Mouse (Mus musculus) stomach, embryonic 16.5 days (tissue): ENCODE measurements around the gene Thy1. TPM values are rescaled to one million over a fixed set of nuclear protein-coding genes. Genes with fewer than 3 reads are reported as not detected.
A peak's percentile ranks its signal among the peaks of the same experiment; 100 is the strongest.

ENCODE experiments used
- ATAC-seq: fragments of 200-750 bp; cut with Nextera tagmentation; 2 replicates; pipeline ENCODE4 v1.8.0; 2017; ENCODE audit warnings: moderate number of reproducible peaks, moderate TSS enrichment; ENCODE audit not compliant: insufficient read depth, low FRiP score
- H3K27ac ChIP-seq: fragments of 300-500 bp; sonication (generic); 2 replicates; pipeline ENCODE4 v1.5.1; 2014; ENCODE audit warnings: low read length
- H3K27me3 ChIP-seq: fragments of 300-500 bp; sonication (generic); 2 replicates; pipeline ENCODE4 v1.6.1; 2014; ENCODE audit warnings: low read length, control low read depth, mixed read lengths; ENCODE audit not compliant: control insufficient read depth, insufficient read depth
- H3K36me3 ChIP-seq: fragments of 300-500 bp; sonication (generic); 2 replicates; pipeline ENCODE4 v1.6.1; 2014; ENCODE audit warnings: low read length; ENCODE audit not compliant: control insufficient read depth, insufficient read depth
- H3K4me1 ChIP-seq: fragments of 300-500 bp; sonication (generic); 2 replicates; pipeline ENCODE4 v1.6.1; 2014; ENCODE audit warnings: low read length, control low read depth, mixed read lengths; ENCODE audit not compliant: control insufficient read depth, insufficient read depth
- H3K4me2 ChIP-seq: fragments of 300-500 bp; sonication (generic); 2 replicates; pipeline ENCODE4 v1.6.1; 2014; ENCODE audit warnings: low read depth, low read length, mixed read lengths
- H3K4me3 ChIP-seq: fragments of 300-500 bp; sonication (generic); replicated peaks from 2 replicates; pipeline ENCODE4 v1.5.1; 2014; ENCODE audit warnings: mild to moderate bottlenecking, low read length
- H3K9ac ChIP-seq: fragments of 300-500 bp; sonication (generic); 2 replicates; pipeline ENCODE4 v1.6.1; 2014; ENCODE audit warnings: low read length
- H3K9me3 ChIP-seq: fragments of 300-500 bp; sonication (generic); replicated peaks from 2 replicates; pipeline ENCODE4 v1.6.1; 2016; ENCODE audit warnings: low read length, control low read depth; ENCODE audit not compliant: control insufficient read depth
- WGBS: fragments of 180-500 bp; shearing (Covaris S2); extraction: QIAGEN DNeasy Blood & Tissue Kit; methylation state at CpG from one replicate; pipeline ENCODE4 v1.1.7; 2014; 5-methylcytosine and 5-hydroxymethylcytosine counted together
- polyA plus RNA-seq: library from polyadenylated mRNA; unstranded; fragments of >200 nt; fragmentation: Nextera tagmentation; extraction: Ambion mirVana; gene quantifications from 2 replicates; pipeline ENCODE4 v1.2.1, GENCODE M21; 2015

Gene Thy1
- polyA plus RNA-seq = 1.7 and 2.0 TPM in 2 replicates

- peak within 1 kb of the TSS; percentile 33 for H3K4me3 ChIP-seq
- no peaks in the 10 kb centered on the region for H3K36me3 ChIP-seq
- peak; percentile 30; the same call in 1 of the 2 replicates for ATAC-seq
- H3K4me2 ChIP-seq = peak within 1 kb of the TSS; percentile 55
- peaks cover 29% of the 10 kb centered on the region for H3K27me3 ChIP-seq
- under 1% methylated on average over 30 of the region's 30 CpGs for WGBS
- H3K9ac ChIP-seq = 0 out of 2 replicates have a peak within 1 kb of the TSS, but pooled peaks have one; percentile 4
- no peaks in the 10 kb centered on the region for H3K9me3 ChIP-seq
- peaks cover 8% of the 10 kb centered on the region; the same call in 1 of the 2 replicates for H3K4me1 ChIP-seq
- no peak within 1 kb of the TSS for H3K27ac ChIP-seq
Measured at GRCm38 (mm10) chr9:44042836-44043707, at the start of gene Thy1. Gene Thy1, plus strand, starts transcription at chr9:44043384.

DNA sequence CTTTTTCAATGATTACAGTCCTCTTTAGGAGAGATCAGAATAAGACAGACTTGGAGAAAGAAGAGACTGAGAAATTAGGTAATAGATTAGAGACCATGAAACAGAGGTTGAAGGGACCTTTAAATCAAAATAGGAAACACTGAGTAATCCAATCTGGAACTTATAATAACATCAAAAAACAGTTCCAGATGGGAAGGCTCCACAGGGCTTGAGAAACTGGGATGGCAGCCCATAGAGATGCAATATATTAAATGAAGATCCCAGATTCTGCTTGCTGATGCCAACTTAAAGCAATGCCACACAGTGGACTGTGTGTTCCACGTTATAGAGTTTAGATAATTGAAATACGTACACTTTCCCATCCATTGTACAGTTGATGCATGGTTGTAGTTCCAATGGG, 45.5 kb upstream of the Thy1 start:
- ATAC-seq = no peak
- H3K4me1 ChIP-seq = peaks cover 14% of the 10 kb centered on the region
- H3K27me3 ChIP-seq = no peaks in the 10 kb centered on the region
- WGBS = 55% methylated on average over 2 of the region's 2 CpGs
- H3K9ac ChIP-seq = no peak overlapping the region
- H3K4me2 ChIP-seq = no peak overlapping the region
- no peaks in the 10 kb centered on the region for H3K36me3 ChIP-seq
- H3K27ac ChIP-seq = no peak overlapping the region
- no peaks in the 10 kb centered on the region for H3K9me3 ChIP-seq
- H3K4me3 ChIP-seq = no peak overlapping the region

DNA sequence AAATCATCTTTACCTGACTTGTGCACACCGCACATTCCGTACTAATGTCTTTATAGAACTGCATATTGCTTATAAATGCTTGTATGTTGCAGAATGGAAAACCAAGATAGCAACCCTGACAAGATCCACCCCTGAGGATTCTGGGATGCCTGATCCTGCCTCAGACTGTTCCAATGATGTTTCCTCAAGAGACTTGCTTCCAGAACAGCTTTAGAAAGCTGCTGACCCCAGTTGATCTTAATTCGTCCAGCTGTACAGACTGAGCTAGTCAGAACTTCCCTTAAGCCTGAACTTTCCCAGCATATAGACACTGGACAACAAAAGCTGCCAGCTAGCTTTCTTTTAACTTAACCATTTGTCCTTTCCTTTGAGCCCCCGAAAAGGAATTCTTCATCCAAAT, 44.3 kb upstream of the Thy1 start:
- Histone ChIP-seq H3K4me1 (peaks cover 4% of the 10 kb centered on the region), H3K4me3 (no peak overlapping the region), H3K27ac (no peak overlapping the region), H3K27me3 (no peaks in the 10 kb centered on the region), H3K36me3 (no peaks in the 10 kb centered on the region), H3K9me3 (no peaks in the 10 kb centered on the region), H3K4me2 (no peak overlapping the region), H3K9ac (no peak overlapping the region)
- ATAC-seq = no peak
- WGBS = 76% methylated on average over 4 of the region's 4 CpGs

DNA sequence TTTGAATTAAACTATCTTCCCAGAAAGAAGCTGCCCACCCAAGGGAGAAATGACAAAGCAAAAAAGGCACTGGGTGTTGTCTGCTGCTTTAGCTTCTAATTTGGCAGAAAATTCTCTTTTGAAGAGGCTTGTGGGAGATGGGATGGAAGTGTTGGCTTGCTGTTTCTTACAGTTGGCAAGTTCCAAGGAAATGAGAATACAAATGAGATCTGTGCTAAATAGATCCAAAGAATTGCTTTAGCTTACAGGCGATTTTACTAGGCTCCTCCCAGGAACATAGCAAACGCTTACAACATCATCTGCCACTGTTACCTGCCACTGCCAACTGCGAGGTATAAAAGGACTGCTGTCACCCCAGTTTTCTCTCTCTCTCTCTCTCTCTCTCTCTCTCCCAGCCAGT, 38.8 kb upstream of the Thy1 start:
- no peaks in the 10 kb centered on the region for H3K27me3 ChIP-seq
- H3K4me3 ChIP-seq = no peak overlapping the region
- no peak overlapping the region for H3K9ac ChIP-seq
- H3K36me3 ChIP-seq = no peaks in the 10 kb centered on the region
- H3K9me3 ChIP-seq = no peaks in the 10 kb centered on the region
- no peak for ATAC-seq
- 60% methylated on average over 3 of the region's 3 CpGs for WGBS
- no peak overlapping the region for H3K27ac ChIP-seq
- H3K4me1 ChIP-seq = no peaks in the 10 kb centered on the region
- no peak overlapping the region for H3K4me2 ChIP-seq

- Histone ChIP-seq H3K9ac (no peak overlapping the region), H3K9me3 (no peaks in the 10 kb centered on the region), H3K4me3 (no peak overlapping the region), H3K4me2 (no peak overlapping the region), H3K36me3 (no peaks in the 10 kb centered on the region), H3K4me1 (no peaks in the 10 kb centered on the region), H3K27ac (no peak overlapping the region), H3K27me3 (no peaks in the 10 kb centered on the region)
- ATAC-seq = no peak
- WGBS = 78% methylated on average over 3 of the region's 3 CpGs
Measured at GRCm38 (mm10) chr9:44005305-44005704, 37.9 kb upstream of the Thy1 start.

DNA sequence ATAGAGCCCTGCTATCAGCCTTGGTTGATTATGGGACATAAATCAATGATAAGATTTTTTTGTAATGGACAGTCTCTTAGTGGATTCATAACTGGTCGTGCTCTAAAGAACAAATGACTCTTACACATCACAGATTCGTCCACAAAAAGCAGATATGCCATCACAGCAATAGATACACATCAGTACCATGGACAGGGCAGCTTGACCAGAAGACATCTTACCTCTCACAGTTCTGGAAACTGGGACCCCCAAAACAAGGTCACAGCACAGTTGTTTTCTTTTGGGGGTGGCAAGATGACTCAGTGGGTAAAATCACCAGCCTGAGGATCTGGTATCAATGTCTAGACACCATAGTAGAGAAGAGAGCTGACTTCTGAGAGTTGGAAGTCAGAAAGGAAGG, 35.9 kb upstream of the Thy1 start:
- H3K27me3 ChIP-seq = no peaks in the 10 kb centered on the region
- H3K4me3 ChIP-seq = no peak overlapping the region
- H3K4me1 ChIP-seq = peaks cover 6% of the 10 kb centered on the region; the same call in 1 of the 2 replicates
- no peak overlapping the region for H3K4me2 ChIP-seq
- H3K9ac ChIP-seq = no peak overlapping the region
- no peak for ATAC-seq
- H3K36me3 ChIP-seq = no peaks in the 10 kb centered on the region
- no peak overlapping the region for H3K27ac ChIP-seq
- no peaks in the 10 kb centered on the region for H3K9me3 ChIP-seq
- WGBS = 55% methylated on average over 2 of the region's 2 CpGs

DNA sequence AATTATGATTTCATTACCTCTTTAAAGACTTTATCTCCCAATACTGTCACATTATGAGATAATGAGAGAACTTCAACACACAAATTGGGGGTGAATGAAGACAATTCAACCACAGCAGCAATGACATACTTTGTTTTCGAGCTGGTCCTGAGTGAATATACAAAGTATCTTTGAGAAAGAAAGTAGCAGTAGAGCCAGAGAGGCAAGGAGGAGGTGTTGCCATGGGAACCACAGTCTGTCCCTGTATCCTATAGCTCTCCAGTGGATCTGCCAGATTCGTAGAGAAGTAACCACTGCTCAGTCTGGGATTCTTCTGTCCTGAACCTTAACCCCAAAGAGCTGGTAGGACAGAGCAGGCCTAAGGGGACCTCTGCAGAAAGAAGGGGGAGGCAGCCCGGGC, 35.2 kb upstream of the Thy1 start:
- no peak overlapping the region for H3K4me2 ChIP-seq
- H3K4me1 ChIP-seq = peaks cover 6% of the 10 kb centered on the region; the same call in 1 of the 2 replicates
- WGBS = 65% methylated on average over 3 of the region's 3 CpGs
- no peaks in the 10 kb centered on the region for H3K27me3 ChIP-seq
- no peak overlapping the region for H3K9ac ChIP-seq
- no peak for ATAC-seq
- no peak overlapping the region for H3K4me3 ChIP-seq
- H3K36me3 ChIP-seq = no peaks in the 10 kb centered on the region
- H3K9me3 ChIP-seq = no peaks in the 10 kb centered on the region
- no peak overlapping the region for H3K27ac ChIP-seq

DNA sequence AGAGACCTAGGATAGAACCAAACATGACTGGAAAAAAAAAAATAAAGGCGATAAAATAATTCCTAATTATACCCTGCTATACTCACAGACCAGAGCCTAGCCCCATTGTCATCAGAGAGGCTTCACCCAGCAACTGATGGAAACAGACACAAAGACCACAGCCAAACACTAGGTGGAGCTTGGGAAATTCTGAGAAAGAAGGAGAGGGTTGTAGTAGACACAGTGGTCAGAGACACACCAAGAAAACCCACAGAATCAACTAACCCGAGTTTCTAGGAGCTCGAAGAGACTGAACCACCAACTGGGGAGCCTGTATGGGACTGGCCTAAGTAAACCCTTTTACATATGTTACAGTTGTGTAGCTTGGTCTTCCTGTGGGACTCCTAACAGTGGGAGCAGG, 32.3 kb upstream of the Thy1 start:
- no peak for ATAC-seq
- 75% methylated on average over 3 of the region's 3 CpGs for WGBS
- no peak overlapping the region for H3K4me2 ChIP-seq
- H3K9ac ChIP-seq = no peak overlapping the region
- no peaks in the 10 kb centered on the region for H3K36me3 ChIP-seq
- H3K9me3 ChIP-seq = no peaks in the 10 kb centered on the region
- no peaks in the 10 kb centered on the region for H3K27me3 ChIP-seq
- peaks cover 6% of the 10 kb centered on the region; the same call in 1 of the 2 replicates for H3K4me1 ChIP-seq
- no peak overlapping the region for H3K27ac ChIP-seq
- no peak overlapping the region for H3K4me3 ChIP-seq

GRCm38 (mm10) chr9:44011668-44012067, 31.5 kb upstream of the Thy1 start:
- Histone ChIP-seq H3K4me1 (peaks cover 6% of the 10 kb centered on the region; the same call in 1 of the 2 replicates), H3K27me3 (no peaks in the 10 kb centered on the region), H3K4me2 (no peak overlapping the region), H3K36me3 (no peaks in the 10 kb centered on the region), H3K27ac (no peak overlapping the region), H3K9me3 (no peaks in the 10 kb centered on the region), H3K4me3 (no peak overlapping the region), H3K9ac (no peak overlapping the region)
- WGBS = 62% methylated on average over 5 of the region's 5 CpGs
- ATAC-seq = no peak
